Mouse (Mus musculus): ENCODE results near the gene Arl11. TPM values are rescaled to one million over a fixed set of nuclear protein-coding genes. Genes with fewer than 3 reads are reported as not detected.

Arl11 gene
- polyA plus RNA-seq, 2 experiments, result 1.6 to 1.8 TPM

- H3K4me2 ChIP-seq (ENCODE audit: low read depth), result peak within 1 kb of the TSS; percentile 79
- TF ChIP-seq EP300 (IDR thresholded peaks at IDR 0.05; ENCODE audit: low read depth) (no peak), CTCF (IDR thresholded peaks at IDR 0.05; ENCODE audit: low read depth) (no peak; the same call in 1 of the 2 replicates)
- H3K27me3 ChIP-seq (ENCODE audit: control insufficient read depth, insufficient read depth, low read length), result no peaks in the 10 kb centered on the region
- DNase-seq (ENCODE audit: low read depth in 3 of 3, low spot score in 3 of 3) (peak; percentile 65 to 76 (median 69)), ATAC-seq (ENCODE audit: insufficient read depth) (peak; percentile 96)
- H3K27ac ChIP-seq, result peak within 1 kb of the TSS; percentile 34; the same call in 1 of the 2 replicates
- no peaks in the 10 kb centered on the region; the same call in 1 of the 2 replicates for H3K36me3 ChIP-seq (replicated peaks; ENCODE audit: control insufficient read depth, insufficient read depth, low read depth)
- no peaks in the 10 kb centered on the region for H3K9me3 ChIP-seq (ENCODE audit: control insufficient read depth, low read length)
- peak within 1 kb of the TSS; percentile 55 to 67 for H3K4me3 ChIP-seq (ENCODE audit: insufficient read depth in 1 of 2, low read depth in 2 of 2, low read length in 2 of 2)
- H3K4me1 ChIP-seq (replicated peaks; ENCODE audit: control insufficient read depth in 2 of 2, insufficient read depth in 2 of 2, low read length in 1 of 2), result peaks cover 0 to 8% of the 10 kb centered on the region in 2 experiments; a peak in 3 of 4 replicates
- 1% methylated on average over 40 of the region's 40 CpGs for WGBS (ENCODE audit: insufficient replicate concordance)
- H3K9ac ChIP-seq (replicated peaks), result peak within 1 kb of the TSS; percentile 64
Measured at GRCm38 (mm10) chr14:61360131-61360980, 50.8 kb downstream of the Arl11 start, which contains the start of gene Ebpl. Gene Ebpl (minus strand): TSS chr14:61360439.

GRCm38 (mm10) chr14:61360981-61361511 is 51.5 kb downstream of the Arl11 start:
- no peak for TF ChIP-seq EP300 (IDR thresholded peaks at IDR 0.05; ENCODE audit: low read depth)
- TF ChIP-seq CTCF (IDR thresholded peaks at IDR 0.05; ENCODE audit: low read depth), result no peak
- H3K4me1 ChIP-seq (replicated peaks; ENCODE audit: control insufficient read depth in 2 of 2, insufficient read depth in 2 of 2, low read length in 1 of 2), result peaks cover 0 to 8% of the 10 kb centered on the region in 2 experiments; a peak in 3 of 4 replicates
- 0 out of 2 replicates have a peak overlapping the region, but pooled peaks have one; percentile 34 for H3K27ac ChIP-seq
- WGBS (ENCODE audit: insufficient replicate concordance), result 41% methylated on average over 3 of the region's 3 CpGs
- DNase-seq (ENCODE audit: low read depth in 3 of 3, low spot score in 3 of 3) (peak in 1 of 3 experiments; percentile 17), ATAC-seq (ENCODE audit: insufficient read depth) (no peak)
- H3K9me3 ChIP-seq (ENCODE audit: control insufficient read depth, low read length), result no peaks in the 10 kb centered on the region
- H3K9ac ChIP-seq (replicated peaks), result no peak overlapping the region
- peak overlapping the region; percentile 18 to 67; a peak in 3 of 4 replicates for H3K4me3 ChIP-seq (ENCODE audit: insufficient read depth in 1 of 2, low read depth in 2 of 2, low read length in 2 of 2)
- H3K4me2 ChIP-seq (ENCODE audit: low read depth), result peak overlapping the region; percentile 79
- H3K27me3 ChIP-seq (ENCODE audit: control insufficient read depth, insufficient read depth, low read length), result no peaks in the 10 kb centered on the region
- no peaks in the 10 kb centered on the region; the same call in 1 of the 2 replicates for H3K36me3 ChIP-seq (replicated peaks; ENCODE audit: control insufficient read depth, insufficient read depth, low read depth)

Other genes with a start within 250 kb of the Arl11 start
- 1.4 and 1.9 TPM in 2 replicates for gene Sacs, start 171.3 kb upstream of the Arl11 start, polyA plus RNA-seq (2012; rRNA removed)
- gene Sacs, start 171.3 kb upstream of the Arl11 start, polyA plus RNA-seq (2014; fragmentation: Nextera tagmentation; extraction: Ambion mirVana), result 1.5 and 1.8 TPM in 2 replicates
- gene Sgcg, start 51.3 kb upstream of the Arl11 start, polyA plus RNA-seq (2012; rRNA removed), result 0.02 and 0.03 TPM in 2 replicates
- gene Sgcg, start 51.3 kb upstream of the Arl11 start, polyA plus RNA-seq (2014; fragmentation: Nextera tagmentation; extraction: Ambion mirVana), result 0.05 TPM in 1 of 2 replicates, not detected in the other
- gene Ebpl, start 50.7 kb downstream of the Arl11 start, polyA plus RNA-seq (2012; rRNA removed), result 0.90 and 1.1 TPM in 2 replicates
- 4.7 and 4.9 TPM in 2 replicates for gene Ebpl, start 50.7 kb downstream of the Arl11 start, polyA plus RNA-seq (2014; fragmentation: Nextera tagmentation; extraction: Ambion mirVana)
- 8.8 and 13.4 TPM in 2 replicates for gene Kpna3, start 130.1 kb downstream of the Arl11 start, polyA plus RNA-seq (2012; rRNA removed)
- 27.7 and 31.0 TPM in 2 replicates for gene Kpna3, start 130.1 kb downstream of the Arl11 start, polyA plus RNA-seq (2014; fragmentation: Nextera tagmentation; extraction: Ambion mirVana)
- gene Spryd7, start 247.1 kb downstream of the Arl11 start, polyA plus RNA-seq (2012; rRNA removed), result 2.4 and 4.5 TPM in 2 replicates
- 8.3 and 10.1 TPM in 2 replicates for gene Spryd7, start 247.1 kb downstream of the Arl11 start, polyA plus RNA-seq (2014; fragmentation: Nextera tagmentation; extraction: Ambion mirVana)

All from liver, embryonic 14.5 days (tissue).